Mouse (Mus musculus) megakaryocyte, embryonic 14.5 days (primary cell): Measurements from ENCODE around the gene Otud7b.

Source experiments
- FLI1 ChIP-seq: IDR thresholded peaks from 2 replicates; pipeline ENCODE4 v1.6.1; 2012; ENCODE audit warnings: low read length, inconsistent platforms, mixed read lengths
- GATA1 ChIP-seq: IDR thresholded peaks from 3 replicates; pipeline ENCODE4 v1.6.1; 2012; ENCODE audit warnings: mixed read lengths, low read length, inconsistent platforms, borderline replicate concordance

GRCm38 (mm10) chr3:96113251-96113650 lies 8.9 kb downstream of the Otud7b start:
- TF ChIP-seq GATA1 (no peak), FLI1 (no peak)
